Comparison of ENCODE assay signal across 11 mouse cellular contexts in the genomic region with DNA sequence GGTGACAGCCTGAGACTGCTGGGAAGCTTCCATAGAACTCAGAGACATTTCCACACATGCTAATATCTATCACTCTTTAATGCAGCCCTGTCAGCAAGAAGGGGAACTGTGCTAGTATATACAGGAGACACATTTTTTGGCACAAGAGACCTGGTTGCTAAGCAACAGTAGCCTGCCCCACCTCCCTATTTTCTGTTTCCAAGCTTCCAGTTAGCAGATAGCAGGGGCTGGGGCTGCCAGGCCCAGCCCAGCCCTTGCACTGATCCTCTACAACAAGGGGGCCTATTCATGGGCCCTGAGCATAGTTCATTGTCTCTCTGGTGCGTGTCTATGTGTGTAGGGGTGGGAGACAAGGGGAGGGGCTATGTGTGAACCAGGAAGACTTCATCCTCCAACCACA. TPM values are rescaled to one million over a fixed set of nuclear protein-coding genes. Genes with fewer than 3 reads are reported as not detected.
A peak's percentile ranks its signal among the peaks of the same experiment; 100 is the strongest.
DNase-seq lines count a peak whose midpoint lies in the region; ATAC-seq and TF ChIP-seq lines count a peak whose summit lies in the region.
"Had no signal": no experiment of that assay in that cellular context is flagged by ENCODE, and none has a peak within 500 bp of the region (broad histone marks: within the 10 kb centered on the region; RNA-seq: fewer than 3 reads in every experiment).

No protein-coding gene starts in this region.

- H3K4me2 ChIP-seq in embryonic facial prominence, embryonic 13.5 days, result no peak overlapping the region
- no peak overlapping the region for H3K4me2 ChIP-seq in hindbrain, postnatal 0 days (ENCODE audit: low read depth, low read length)

- H3K9ac ChIP-seq in embryonic facial prominence, embryonic 13.5 days, result no peak overlapping the region
- H3K9ac ChIP-seq in hindbrain, postnatal 0 days (replicated peaks; ENCODE audit: low read length), result no peak overlapping the region

- no peak overlapping the region for H3K27ac ChIP-seq in embryonic facial prominence, embryonic 13.5 days
- H3K27ac ChIP-seq in hindbrain, postnatal 0 days, result no peak overlapping the region
- H3K27ac ChIP-seq: gastrocnemius, adult 2 months; layer of hippocampus, adult 2 months had no signal

- 27% methylated on average over 1 of the region's 1 CpGs for WGBS in embryonic facial prominence, embryonic 13.5 days
- WGBS in hindbrain, postnatal 0 days, result 22% methylated on average over 1 of the region's 1 CpGs

- TF ChIP-seq CTCF in hindbrain, postnatal 0 days (IDR thresholded peaks at IDR 0.05; ENCODE audit: low read depth), result no peak

- no peaks in the 10 kb centered on the region for H3K4me1 ChIP-seq in embryonic facial prominence, embryonic 13.5 days
- no peaks in the 10 kb centered on the region for H3K4me1 ChIP-seq in hindbrain, postnatal 0 days (ENCODE audit: insufficient read depth, low read length)

- H3K36me3 ChIP-seq in embryonic facial prominence, embryonic 13.5 days, result no peaks in the 10 kb centered on the region
- H3K36me3 ChIP-seq in hindbrain, postnatal 0 days (ENCODE audit: insufficient read depth, low read length), result no peaks in the 10 kb centered on the region

- intact Hi-C loops in left cerebral cortex, postnatal 4 days (cut with DNase I), result no loop called here

- ATAC-seq in embryonic facial prominence, embryonic 13.5 days (ENCODE audit: insufficient number of reproducible peaks, insufficient read depth, low FRiP score, low TSS enrichment, low read depth), result 0 out of 2 replicates have a peak, but pooled peaks have one; percentile 26
- peak; percentile 90 for ATAC-seq in hindbrain, postnatal 0 days
- ATAC-seq in monocyte, adult 5-6 weeks (replicated peaks; ENCODE audit: insufficient number of reproducible peaks, low FRiP score, low TSS enrichment, poor library complexity, severe bottlenecking), result no peak

- H3K4me3 ChIP-seq in embryonic facial prominence, embryonic 13.5 days, result no peak overlapping the region
- H3K4me3 ChIP-seq in hindbrain, postnatal 0 days (ENCODE audit: low read length), result no peak overlapping the region
- H3K4me3 ChIP-seq: gastrocnemius, adult 2 months; layer of hippocampus, adult 2 months had no signal

- H3K27me3 ChIP-seq in embryonic facial prominence, embryonic 13.5 days, result no peaks in the 10 kb centered on the region
- no peaks in the 10 kb centered on the region for H3K27me3 ChIP-seq in hindbrain, postnatal 0 days (ENCODE audit: insufficient read depth, low read length)

- peaks cover 2% of the 10 kb centered on the region; the same call in 1 of the 2 replicates for H3K9me3 ChIP-seq in embryonic facial prominence, embryonic 13.5 days
- H3K9me3 ChIP-seq in hindbrain, postnatal 0 days (ENCODE audit: low read length), result no peaks in the 10 kb centered on the region

- DNase-seq in left cerebral cortex, adult 9 months (ENCODE audit: low spot score in 2 of 2), result peak; percentile 5 to 15
- no peak for DNase-seq in left cerebral cortex, postnatal 4 days
- DNase-seq in hindbrain, postnatal 0 days (ENCODE audit: low spot score), result peak; percentile 44
- DNase-seq in retina, embryonic 14.5 days (ENCODE audit: low spot score), result peak; percentile 32
- DNase-seq in spleen, postnatal 4 days (ENCODE audit: low spot score in 2 of 2), result no peak
- no peak for DNase-seq in adrenal gland, postnatal 14 days
- DNase-seq: gastrocnemius, adult 2 months had no signal

RNA-seq across cellular contexts. Expression of a gene that starts 21.3 kb away (rescaled TPM):
- 1 to 10 TPM in 1 of 2 experiments, under 1 TPM in 1; 0.46 to 1.0 TPM for total RNA-seq in left cerebral cortex, postnatal 4 days (2021)
- polyA plus RNA-seq in embryonic facial prominence, embryonic 13.5 days (2015; fragmentation: Nextera tagmentation; extraction: Ambion mirVana), result 0.21 and 0.62 TPM in 2 replicates
- total RNA-seq in hindbrain, postnatal 0 days (2014; rRNA removed), result 0.25 and 1.5 TPM in 2 replicates
- polyA plus RNA-seq in hindbrain, postnatal 0 days (2015; fragmentation: Nextera tagmentation; extraction: Ambion mirVana), result 0.86 and 0.98 TPM in 2 replicates
- total RNA-seq in monocyte, adult 5-6 weeks (2017), result not detected in 3 replicates
- total RNA-seq in adrenal gland, postnatal 14 days (2021), result 0.83 TPM in 1 of 2 replicates, not detected in the other
- total RNA-seq: megakaryocyte, adult 5-6 weeks had no signal

RNA-seq across cellular contexts. Expression of a gene that starts 46.9 kb away (rescaled TPM):
- 10 to 100 TPM; 17.8 to 20.9 TPM for total RNA-seq in left cerebral cortex, postnatal 4 days (2021)
- polyA plus RNA-seq in embryonic facial prominence, embryonic 13.5 days (2015; fragmentation: Nextera tagmentation; extraction: Ambion mirVana), result 46.7 and 47.0 TPM in 2 replicates
- 13.0 and 15.6 TPM in 2 replicates for total RNA-seq in hindbrain, postnatal 0 days (2014; rRNA removed)
- polyA plus RNA-seq in hindbrain, postnatal 0 days (2015; fragmentation: Nextera tagmentation; extraction: Ambion mirVana), result 17.6 and 18.7 TPM in 2 replicates
- 31.9 to 40.0 TPM (median 37.3 TPM) in 3 replicates for total RNA-seq in monocyte, adult 5-6 weeks (2017)
- 16.0 and 19.2 TPM in 2 replicates for total RNA-seq in adrenal gland, postnatal 14 days (2021)

Comparison
In these comparisons a context has a peak if more than half of its experiments do, and no peak if none do; other contexts are left out.
1. DNase-seq: peak in left cerebral cortex, adult 9 months (2 of 2), hindbrain, postnatal 0 days (single experiment) and retina, embryonic 14.5 days (single experiment); none in left cerebral cortex, postnatal 4 days (single experiment), spleen, postnatal 4 days (0 of 2) and adrenal gland, postnatal 14 days (single experiment).